Mouse (Mus musculus): ENCODE results near the gene Psmc1.

The Psmc1 gene

GRCm38 (mm10) chr12:100172481-100172880, 62.5 kb downstream of the Psmc1 start:
- no peak for DNase-seq (ENCODE audit: low spot score in 2 of 2)

All from right cerebral cortex, adult 2 months (tissue).